Mouse (Mus musculus): ENCODE measurements around the gene Zfp94. TPM values are rescaled to one million over a fixed set of nuclear protein-coding genes. Genes with fewer than 3 reads are reported as not detected.

Zfp94 gene
- polyA plus RNA-seq, 1 experiment from 2014 or later = 19.2 TPM

DNA sequence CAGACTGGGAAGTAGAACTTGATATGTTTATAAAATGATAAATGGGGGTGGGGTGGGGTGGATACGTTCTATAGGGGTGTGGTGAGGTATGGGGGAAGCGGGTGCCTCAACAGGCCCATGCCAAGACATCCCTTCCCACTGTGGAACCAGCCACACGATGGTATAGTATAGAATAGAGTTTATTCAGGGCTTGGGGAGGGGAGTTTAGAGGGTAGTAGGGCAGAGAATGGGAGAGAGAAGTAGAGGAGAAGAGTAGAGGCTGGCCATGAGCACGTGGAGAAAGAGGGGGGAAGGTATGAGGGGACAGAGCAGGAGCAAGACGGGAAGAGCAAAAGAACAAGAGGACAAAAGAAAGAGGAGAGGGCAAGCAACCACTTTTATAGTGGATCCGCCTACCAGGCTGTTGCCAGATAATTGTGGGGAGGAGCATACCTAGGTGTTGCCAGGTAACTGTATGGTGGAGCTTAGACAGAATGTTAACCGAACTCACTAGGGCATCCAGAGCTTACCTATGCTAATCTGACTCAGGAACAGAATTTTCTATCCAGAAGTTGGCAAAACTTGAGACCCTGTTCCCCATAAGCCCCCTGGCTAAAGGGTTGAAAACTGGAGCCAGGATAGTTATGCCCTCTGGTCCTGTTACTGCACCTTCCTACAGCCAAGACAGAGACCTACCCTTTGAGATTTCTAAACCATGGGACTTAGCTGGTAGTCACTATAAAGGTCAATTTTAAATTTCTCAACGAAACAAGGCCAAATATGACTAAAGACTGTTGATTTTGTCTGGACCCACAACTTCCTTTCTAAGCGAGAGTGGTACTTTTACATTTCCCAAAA, 62.5 kb downstream of the Zfp94 start:
- no peak overlapping the region; the same call in 1 of the 2 replicates for H3K9ac ChIP-seq (replicated peaks; ENCODE audit: low read length)
- no peaks in the 10 kb centered on the region for H3K27me3 ChIP-seq (ENCODE audit: control insufficient read depth, insufficient read depth, low read length)
- H3K9me3 ChIP-seq (ENCODE audit: control insufficient read depth, low read length) = no peaks in the 10 kb centered on the region

More for the DNA sequence above, 62.5 kb downstream of the Zfp94 start:
- DNase-seq (no peak), ATAC-seq (ENCODE audit: low FRiP score, low TSS enrichment) (peak; percentile 59; the same call in 1 of the 2 replicates)
- Histone ChIP-seq H3K27ac (replicated peaks; ENCODE audit: low read depth, low read length) (no peak overlapping the region), H3K36me3 (ENCODE audit: control insufficient read depth, insufficient read depth, low read length) (no peaks in the 10 kb centered on the region), H3K4me1 (ENCODE audit: control insufficient read depth, insufficient read depth, low read length) (peaks cover 8% of the 10 kb centered on the region), H3K4me2 (ENCODE audit: low read length) (peak overlapping the region; percentile 71), H3K4me3 (replicated peaks; ENCODE audit: low read depth, low read length) (peak overlapping the region; percentile 46)
- WGBS = 61% methylated on average over 9 of the region's 9 CpGs

Small RNAs within 50 kb of the gene (microRNA-seq; reads per million reads assigned to microRNA genes)
- gene Gm27592 = not detected

Other genes starting within 250 kb of the Zfp94 start
- gene Zfp180, start 234.7 kb downstream of the Zfp94 start, polyA plus RNA-seq (2014; fragmentation: Nextera tagmentation; extraction: Ambion mirVana) = 34.1 and 41.6 TPM in 2 replicates
- gene Zfp112, start 204.4 kb downstream of the Zfp94 start, polyA plus RNA-seq (2014; fragmentation: Nextera tagmentation; extraction: Ambion mirVana) = 7.6 and 8.3 TPM in 2 replicates
- gene Zfp235, start 182.5 kb downstream of the Zfp94 start, polyA plus RNA-seq (2014; fragmentation: Nextera tagmentation; extraction: Ambion mirVana) = 25.5 and 26.5 TPM in 2 replicates
- gene Zfp114, start 141.6 kb downstream of the Zfp94 start, polyA plus RNA-seq (2014; fragmentation: Nextera tagmentation; extraction: Ambion mirVana) = 2.5 and 4.3 TPM in 2 replicates
- 3.1 and 6.6 TPM in 2 replicates for gene Zfp111, start 105.2 kb downstream of the Zfp94 start, polyA plus RNA-seq (2014; fragmentation: Nextera tagmentation; extraction: Ambion mirVana)
- 2.7 and 3.7 TPM in 2 replicates for gene Zfp109, start 79.1 kb downstream of the Zfp94 start, polyA plus RNA-seq (2014; fragmentation: Nextera tagmentation; extraction: Ambion mirVana)
- 6.2 and 6.6 TPM in 2 replicates for gene Zfp108, start 61.9 kb downstream of the Zfp94 start, polyA plus RNA-seq (2014; fragmentation: Nextera tagmentation; extraction: Ambion mirVana)
- 5.9 and 8.7 TPM in 2 replicates for gene Zfp93, start 46.2 kb downstream of the Zfp94 start, polyA plus RNA-seq (2014; fragmentation: Nextera tagmentation; extraction: Ambion mirVana)
- gene Zfp61, start 15.4 kb downstream of the Zfp94 start, polyA plus RNA-seq (2014; fragmentation: Nextera tagmentation; extraction: Ambion mirVana) = 34.2 and 34.3 TPM in 2 replicates
- not detected in 2 replicates for gene Tescl, start 17.3 kb upstream of the Zfp94 start, polyA plus RNA-seq (2014; fragmentation: Nextera tagmentation; extraction: Ambion mirVana)
- not detected in 2 replicates for gene Lypd5, start 32.5 kb upstream of the Zfp94 start, polyA plus RNA-seq (2014; fragmentation: Nextera tagmentation; extraction: Ambion mirVana)
- 0.43 and 0.45 TPM in 2 replicates for gene Kcnn4, start 53.6 kb upstream of the Zfp94 start, polyA plus RNA-seq (2014; fragmentation: Nextera tagmentation; extraction: Ambion mirVana)
- gene Smg9, start 83.0 kb upstream of the Zfp94 start, polyA plus RNA-seq (2014; fragmentation: Nextera tagmentation; extraction: Ambion mirVana) = 32.9 and 33.3 TPM in 2 replicates
- not detected in 2 replicates for gene Irgc1, start 135.6 kb upstream of the Zfp94 start, polyA plus RNA-seq (2014; fragmentation: Nextera tagmentation; extraction: Ambion mirVana)
- gene Plaur, start 145.8 kb upstream of the Zfp94 start, polyA plus RNA-seq (2014; fragmentation: Nextera tagmentation; extraction: Ambion mirVana) = 1.1 and 2.6 TPM in 2 replicates
- gene Cadm4, start 165.4 kb upstream of the Zfp94 start, polyA plus RNA-seq (2014; fragmentation: Nextera tagmentation; extraction: Ambion mirVana) = 26.2 and 63.4 TPM in 2 replicates
- 216 and 303 TPM in 2 replicates for gene Zfp428, start 190.3 kb upstream of the Zfp94 start, polyA plus RNA-seq (2014; fragmentation: Nextera tagmentation; extraction: Ambion mirVana)
- gene AC161166.1, start 195.8 kb upstream of the Zfp94 start, polyA plus RNA-seq (2014; fragmentation: Nextera tagmentation; extraction: Ambion mirVana) = 0.93 and 1.8 TPM in 2 replicates
- 24.6 and 30.3 TPM in 2 replicates for gene Irgq, start 214.0 kb upstream of the Zfp94 start, polyA plus RNA-seq (2014; fragmentation: Nextera tagmentation; extraction: Ambion mirVana)
- not detected in 2 replicates for gene Pinlyp, start 229.5 kb upstream of the Zfp94 start, polyA plus RNA-seq (2014; fragmentation: Nextera tagmentation; extraction: Ambion mirVana)
- 55.0 and 55.8 TPM in 2 replicates for gene Xrcc1, start 229.6 kb upstream of the Zfp94 start, polyA plus RNA-seq (2014; fragmentation: Nextera tagmentation; extraction: Ambion mirVana)

All from midbrain, embryonic 14.5 days (tissue).